Mouse (Mus musculus): Measurements from ENCODE around the gene Coro1a. TPM values are rescaled to one million over a fixed set of nuclear protein-coding genes. Genes with fewer than 3 reads are reported as not detected.

The Coro1a gene
- total RNA-seq, 1 experiment: 4.1 TPM

- in situ Hi-C loops (cut with MboI; ENCODE audit: low sequenced_read_pairs in 2 of 2, unreplicated experiment in 2 of 2): no loop called here
- H3K27ac ChIP-seq (ENCODE audit: insufficient read depth, low read depth, low read length, poor library complexity, severe bottlenecking): no peak overlapping the region
- DNase-seq (ENCODE audit: low read depth, low spot score): no peak
- H3K9ac ChIP-seq (ENCODE audit: insufficient read depth, low read depth, low read length, poor library complexity, severe bottlenecking): peak overlapping the region; percentile 32; the same call in 1 of the 2 replicates
- TF ChIP-seq MAFK (IDR thresholded peaks at IDR 0.05; ENCODE audit: insufficient read depth, low read depth, low read length) (no peak), HCFC1 (IDR thresholded peaks at IDR 0.05; ENCODE audit: borderline replicate concordance, insufficient read depth, low read length) (no peak), ZNF384 (IDR thresholded peaks at IDR 0.05; ENCODE audit: low read depth, low read length) (no peak), ZC3H11A (IDR thresholded peaks at IDR 0.05; ENCODE audit: borderline replicate concordance, low read depth, low read length) (no peak), CHD2 (IDR thresholded peaks at IDR 0.05; ENCODE audit: low read depth, low read length) (no peak)
- H3K4me1 ChIP-seq (ENCODE audit: control insufficient read depth in 2 of 2, insufficient read depth in 2 of 2, low read length in 2 of 2, poor library complexity in 1 of 2): peaks cover 3 to 10% of the 10 kb centered on the region in 2 experiments; a peak in 1 of 4 replicates
- H3K36me3 ChIP-seq (ENCODE audit: control insufficient read depth, insufficient read depth, low read length, poor library complexity, severe bottlenecking): peaks cover 5% of the 10 kb centered on the region
- peak overlapping the region; percentile 61 to 75 for H3K4me3 ChIP-seq (ENCODE audit: insufficient read depth in 1 of 2, low read depth in 1 of 2, low read length in 2 of 2, poor library complexity in 1 of 2, severe bottlenecking in 1 of 2)
- no peaks in the 10 kb centered on the region for H3K9me3 ChIP-seq (ENCODE audit: control insufficient read depth, insufficient read depth, low read depth, low read length)
Measured at GRCm38 (mm10) chr7:126704121-126704980, 3.2 kb downstream of the Coro1a start.

DNA sequence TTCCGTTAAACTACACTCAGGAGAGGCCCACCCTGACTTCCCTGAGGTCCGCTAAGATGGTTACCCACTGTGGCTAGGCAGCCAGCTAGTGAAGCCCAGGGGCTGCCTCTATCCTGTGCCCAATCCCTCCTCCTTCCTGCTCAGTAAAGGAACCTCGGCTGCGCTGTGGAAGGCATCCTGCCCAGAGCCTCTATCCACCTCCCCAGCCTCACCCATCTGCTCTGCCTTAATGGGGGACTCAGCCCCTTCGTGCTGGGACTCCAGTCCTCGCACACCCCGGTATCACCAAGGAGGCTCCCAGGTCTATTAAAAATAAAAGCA lies 3.9 kb downstream of the Coro1a start:
- in situ Hi-C loops (cut with MboI; ENCODE audit: low sequenced_read_pairs in 2 of 2, unreplicated experiment in 2 of 2): no loop called here
- TF ChIP-seq ZC3H11A (IDR thresholded peaks at IDR 0.05; ENCODE audit: borderline replicate concordance, low read depth, low read length) (no peak), HCFC1 (IDR thresholded peaks at IDR 0.05; ENCODE audit: borderline replicate concordance, insufficient read depth, low read length) (no peak), MAFK (IDR thresholded peaks at IDR 0.05; ENCODE audit: insufficient read depth, low read depth, low read length) (no peak), ZNF384 (IDR thresholded peaks at IDR 0.05; ENCODE audit: low read depth, low read length) (no peak), CHD2 (IDR thresholded peaks at IDR 0.05; ENCODE audit: low read depth, low read length) (no peak)
- Histone ChIP-seq H3K4me1 (ENCODE audit: control insufficient read depth in 2 of 2, insufficient read depth in 2 of 2, low read length in 2 of 2, poor library complexity in 1 of 2) (peaks cover 3 to 10% of the 10 kb centered on the region in 2 experiments; a peak in 1 of 4 replicates), H3K4me3 (ENCODE audit: insufficient read depth in 1 of 2, low read depth in 1 of 2, low read length in 2 of 2, poor library complexity in 1 of 2, severe bottlenecking in 1 of 2) (no peak overlapping the region), H3K9ac (ENCODE audit: insufficient read depth, low read depth, low read length, poor library complexity, severe bottlenecking) (no peak overlapping the region), H3K27ac (ENCODE audit: insufficient read depth, low read depth, low read length, poor library complexity, severe bottlenecking) (no peak overlapping the region), H3K36me3 (ENCODE audit: control insufficient read depth, insufficient read depth, low read length, poor library complexity, severe bottlenecking) (peaks cover 9% of the 10 kb centered on the region), H3K9me3 (ENCODE audit: control insufficient read depth, insufficient read depth, low read depth, low read length) (no peaks in the 10 kb centered on the region)
- DNase-seq (ENCODE audit: low read depth, low spot score): no peak

DNA sequence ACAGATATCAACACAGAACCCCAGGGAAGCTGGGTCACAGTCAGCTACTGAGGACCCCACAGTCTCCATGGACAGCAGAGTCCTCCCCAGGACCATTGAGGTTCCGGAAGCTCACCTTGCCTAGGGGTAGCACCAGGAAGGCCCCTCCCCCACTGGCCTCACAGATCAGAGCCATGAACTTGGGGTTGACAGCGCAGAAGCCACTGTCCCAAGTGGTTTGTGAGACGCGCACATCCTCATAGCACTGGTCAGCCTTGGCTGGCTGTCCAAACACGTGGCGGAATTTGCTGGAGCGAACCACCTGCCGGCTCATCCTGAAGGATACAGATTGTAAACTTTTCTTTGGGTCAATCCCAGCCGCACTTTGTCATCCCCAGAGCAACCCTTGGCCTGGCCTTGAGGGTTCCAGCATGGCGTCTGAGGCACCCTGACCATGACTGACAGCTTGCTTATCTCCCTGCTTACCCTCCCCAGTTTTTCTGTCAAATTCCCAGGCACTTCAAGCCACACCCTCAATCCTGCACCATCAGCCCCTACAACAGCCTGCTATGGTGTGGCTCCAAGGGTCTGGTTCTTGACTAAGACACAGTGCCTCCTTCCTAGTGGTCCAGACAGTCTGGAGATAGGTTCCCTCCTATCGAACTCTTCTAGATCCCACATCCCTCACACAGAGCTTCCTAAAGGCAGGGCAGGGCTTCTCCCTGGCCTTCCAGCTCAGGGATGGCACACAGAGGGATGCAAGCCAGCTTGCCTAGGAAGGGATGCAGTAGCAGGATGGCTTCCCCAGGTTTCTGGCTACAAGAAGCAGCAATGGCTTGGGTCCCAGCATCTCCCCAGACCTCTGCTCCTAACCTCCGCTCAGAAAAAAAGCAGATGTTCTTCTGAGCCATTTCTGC lies 4.5 kb downstream of the Coro1a start:
- H3K9me3 ChIP-seq (ENCODE audit: control insufficient read depth, insufficient read depth, low read depth, low read length): no peaks in the 10 kb centered on the region
- peaks cover 9% of the 10 kb centered on the region for H3K36me3 ChIP-seq (ENCODE audit: control insufficient read depth, insufficient read depth, low read length, poor library complexity, severe bottlenecking)
- TF ChIP-seq HCFC1 (IDR thresholded peaks at IDR 0.05; ENCODE audit: borderline replicate concordance, insufficient read depth, low read length) (no peak), CHD2 (IDR thresholded peaks at IDR 0.05; ENCODE audit: low read depth, low read length) (no peak), MAFK (IDR thresholded peaks at IDR 0.05; ENCODE audit: insufficient read depth, low read depth, low read length) (no peak), ZC3H11A (IDR thresholded peaks at IDR 0.05; ENCODE audit: borderline replicate concordance, low read depth, low read length) (no peak), ZNF384 (IDR thresholded peaks at IDR 0.05; ENCODE audit: low read depth, low read length) (no peak)
- in situ Hi-C loops (cut with MboI; ENCODE audit: low sequenced_read_pairs in 2 of 2, unreplicated experiment in 2 of 2): no loop called here
- H3K9ac ChIP-seq (ENCODE audit: insufficient read depth, low read depth, low read length, poor library complexity, severe bottlenecking): no peak overlapping the region
- DNase-seq (ENCODE audit: low read depth, low spot score): no peak
- H3K4me3 ChIP-seq (ENCODE audit: insufficient read depth in 1 of 2, low read depth in 1 of 2, low read length in 2 of 2, poor library complexity in 1 of 2, severe bottlenecking in 1 of 2): no peak overlapping the region
- H3K4me1 ChIP-seq (ENCODE audit: control insufficient read depth in 2 of 2, insufficient read depth in 2 of 2, low read length in 2 of 2, poor library complexity in 1 of 2): peaks cover 3 to 10% of the 10 kb centered on the region in 2 experiments; a peak in 1 of 4 replicates
- no peak overlapping the region for H3K27ac ChIP-seq (ENCODE audit: insufficient read depth, low read depth, low read length, poor library complexity, severe bottlenecking)

GRCm38 (mm10) chr7:126702358-126702757 lies 5.2 kb downstream of the Coro1a start:
- no peak for DNase-seq (ENCODE audit: low read depth, low spot score)
- Histone ChIP-seq H3K27ac (ENCODE audit: insufficient read depth, low read depth, low read length, poor library complexity, severe bottlenecking) (no peak overlapping the region), H3K4me1 (ENCODE audit: control insufficient read depth in 2 of 2, insufficient read depth in 2 of 2, low read length in 2 of 2, poor library complexity in 1 of 2) (peaks cover 3 to 10% of the 10 kb centered on the region in 2 experiments; a peak in 1 of 4 replicates), H3K36me3 (ENCODE audit: control insufficient read depth, insufficient read depth, low read length, poor library complexity, severe bottlenecking) (peaks cover 9% of the 10 kb centered on the region), H3K9ac (ENCODE audit: insufficient read depth, low read depth, low read length, poor library complexity, severe bottlenecking) (no peak overlapping the region), H3K9me3 (ENCODE audit: control insufficient read depth, insufficient read depth, low read depth, low read length) (no peaks in the 10 kb centered on the region), H3K4me3 (ENCODE audit: insufficient read depth in 1 of 2, low read depth in 1 of 2, low read length in 2 of 2, poor library complexity in 1 of 2, severe bottlenecking in 1 of 2) (no peak overlapping the region)
- no peak for TF ChIP-seq ZNF384 (IDR thresholded peaks at IDR 0.05; ENCODE audit: low read depth, low read length)
- TF ChIP-seq ZC3H11A (IDR thresholded peaks at IDR 0.05; ENCODE audit: borderline replicate concordance, low read depth, low read length): no peak
- no peak for TF ChIP-seq CHD2 (IDR thresholded peaks at IDR 0.05; ENCODE audit: low read depth, low read length)
- no peak for TF ChIP-seq HCFC1 (IDR thresholded peaks at IDR 0.05; ENCODE audit: borderline replicate concordance, insufficient read depth, low read length)
- TF ChIP-seq MAFK (IDR thresholded peaks at IDR 0.05; ENCODE audit: insufficient read depth, low read depth, low read length): no peak
- in situ Hi-C loops (cut with MboI; ENCODE audit: low sequenced_read_pairs in 2 of 2, unreplicated experiment in 2 of 2): no loop called here
